Mouse (Mus musculus) heart, adult 8-10 months (tissue): ENCODE results near the gene Tln1. TPM values are rescaled to one million over a fixed set of nuclear protein-coding genes. Genes with fewer than 3 reads are reported as not detected.
"Not testable (repeated sequence)": the region's sequence is repeated elsewhere in the genome, so short reads cannot be mapped to it uniquely, and the experiment has no call there.

Source experiments
- DNase-seq: peaks from one replicate; pipeline ENCODE4 v3.0.0; 2022; ENCODE audit warnings: low spot score
- total RNA-seq, 4 experiments: library from RNA; stranded (reverse); gene quantifications; 2 replicates each; pipeline ENCODE4 v1.2.4; 2022

Tln1 gene
- total RNA-seq, 4 experiments from 2014 or later, result 96.1 to 117 (median 101) TPM

DNA sequence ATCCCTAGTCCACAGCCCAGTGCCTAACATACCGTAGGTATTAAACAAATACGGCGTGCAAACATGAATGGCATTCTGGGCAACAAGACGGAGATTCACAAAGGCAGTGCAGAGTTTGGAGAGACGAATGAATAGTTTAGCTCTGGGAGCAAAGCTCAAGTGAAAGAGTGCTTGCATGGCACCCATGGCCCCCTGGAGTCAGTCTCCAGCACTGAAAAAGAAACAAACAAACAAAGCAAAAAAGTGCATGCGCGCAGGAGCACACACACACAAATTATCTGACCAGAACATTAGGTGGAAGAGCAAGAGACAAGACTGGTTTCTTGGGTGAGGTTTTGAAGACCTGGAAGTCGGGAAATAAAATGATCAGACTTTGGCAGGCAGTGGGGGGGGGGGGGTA lies 56.4 kb downstream of the Tln1 start:
- DNase-seq, result no peak

DNA sequence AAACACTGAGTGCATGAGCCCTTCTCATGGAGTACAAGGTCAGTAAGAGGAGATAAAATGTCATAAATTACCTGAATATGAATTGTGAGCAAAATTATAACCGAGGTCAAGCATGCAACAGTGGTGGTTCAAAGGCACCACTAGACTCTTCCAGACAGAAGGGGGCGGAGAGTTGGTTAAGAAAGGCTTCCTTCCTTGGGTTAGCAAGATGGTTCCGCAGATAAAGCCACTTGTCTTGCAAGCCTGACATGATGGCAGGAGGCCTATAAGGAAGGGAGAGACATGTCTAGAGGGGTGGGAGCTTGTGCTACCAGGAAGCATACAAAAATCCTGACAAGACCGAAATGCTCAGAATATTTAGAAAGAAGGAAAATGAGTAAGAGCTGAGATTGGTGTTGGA lies 58.2 kb downstream of the Tln1 start:
- DNase-seq, result no peak

DNA sequence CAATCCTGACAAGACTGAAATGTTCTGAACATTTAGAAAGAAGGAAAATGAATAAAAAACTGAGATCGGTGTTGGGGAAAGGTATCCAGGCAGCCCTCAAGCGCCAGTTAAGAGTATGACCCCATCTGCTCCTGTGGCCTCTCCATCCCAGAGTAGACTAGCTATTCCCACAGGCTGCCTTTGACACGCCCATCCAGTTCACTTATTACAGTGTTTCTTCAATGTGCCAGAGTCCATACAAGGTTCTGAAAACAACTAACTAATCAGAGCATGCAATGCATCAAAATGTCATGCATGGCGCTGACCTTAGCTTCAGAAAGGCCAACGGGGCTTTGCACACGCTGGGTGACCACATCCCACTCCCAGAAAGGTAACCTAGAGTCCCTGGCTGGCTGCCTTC lies 59.0 kb downstream of the Tln1 start:
- no peak for DNase-seq

DNA sequence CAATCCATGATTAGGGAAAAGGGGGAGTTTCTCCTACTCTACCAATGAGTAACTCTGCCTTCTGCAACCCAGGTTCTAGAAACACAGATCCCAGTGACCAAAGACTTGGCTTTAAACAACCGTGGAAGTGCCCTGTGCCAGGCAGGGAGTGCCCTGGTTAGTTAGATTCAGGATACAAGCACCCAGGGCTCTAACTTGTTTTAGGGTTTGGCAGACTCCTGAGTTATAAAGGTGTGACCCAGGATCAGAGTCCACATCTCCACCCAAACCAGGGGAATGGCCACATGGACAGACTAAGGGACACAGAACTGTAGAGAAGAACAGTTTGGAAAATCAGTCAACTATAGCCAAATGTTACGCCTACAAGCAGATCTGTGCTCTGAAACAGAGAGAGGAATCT lies 59.5 kb downstream of the Tln1 start:
- DNase-seq, result no peak

DNA sequence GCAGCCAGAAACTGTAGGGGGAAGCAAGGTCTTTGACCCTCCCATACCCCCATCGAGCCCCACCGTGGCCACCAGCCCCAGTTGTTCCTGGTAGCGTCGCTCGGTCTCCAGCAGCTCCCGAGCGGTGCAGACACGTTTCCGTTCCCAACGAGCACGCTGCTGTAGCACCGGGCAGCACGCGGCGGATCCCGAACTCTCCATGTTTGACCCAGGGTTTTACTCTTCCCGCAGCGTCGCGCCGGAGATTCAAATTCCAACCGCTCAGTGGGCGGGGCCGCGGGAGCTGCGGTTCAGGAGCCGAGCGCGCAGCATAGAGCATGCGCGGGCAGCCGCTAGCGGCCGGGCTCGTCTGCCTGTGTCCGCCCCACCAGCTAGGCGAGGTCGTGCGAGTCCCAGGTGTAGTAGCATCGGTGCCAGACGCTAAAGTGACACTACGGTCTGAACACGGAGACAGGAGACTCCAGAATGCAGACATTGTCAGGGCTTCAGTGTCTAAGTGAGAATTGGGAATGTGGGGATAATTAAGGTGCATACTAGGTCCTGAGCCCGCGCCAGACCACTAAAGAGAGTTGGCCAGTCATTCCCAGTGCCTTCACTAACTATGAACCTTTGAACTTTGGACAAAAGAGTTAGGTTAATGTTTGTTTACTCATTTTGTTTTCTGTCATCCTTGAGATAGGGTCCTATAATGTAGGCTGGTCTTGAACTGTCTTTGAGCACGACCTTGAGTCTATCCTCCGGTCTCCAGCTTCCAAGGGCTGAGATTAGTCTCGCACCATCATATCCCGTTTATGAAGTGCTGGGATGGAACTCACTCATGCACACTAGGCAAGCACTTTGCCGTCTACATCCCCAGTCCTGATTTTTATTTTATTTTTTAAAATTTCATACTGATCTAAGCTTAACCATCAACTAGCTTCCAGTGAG lies 62.8 kb downstream of the Tln1 start, which contains the start of gene Arhgef39:
Arhgef39 (minus strand) TSS at position 289 of the 927 bp plus-strand sequence.
- peak; percentile 62 for DNase-seq

DNA sequence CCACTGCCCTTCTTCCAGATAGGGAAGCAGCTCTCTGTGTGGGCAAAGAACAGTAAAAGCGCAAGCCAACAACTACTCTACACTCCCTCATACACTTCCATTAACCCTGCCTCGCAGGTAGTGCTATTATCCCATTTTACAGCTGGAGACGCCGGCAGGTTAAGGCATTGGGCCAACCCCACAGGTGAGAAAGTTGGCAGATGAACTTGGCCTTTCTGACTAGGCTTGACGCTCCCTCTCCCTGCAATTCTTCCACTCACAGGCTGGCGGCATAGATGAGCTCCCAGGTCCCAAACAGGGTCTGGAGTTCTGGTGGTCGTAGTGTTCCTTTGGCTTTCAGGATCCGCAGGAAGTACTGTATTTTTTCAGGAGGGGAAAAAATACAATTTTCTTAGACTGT lies 63.5 kb downstream of the Tln1 start:
- DNase-seq, result no peak

DNA sequence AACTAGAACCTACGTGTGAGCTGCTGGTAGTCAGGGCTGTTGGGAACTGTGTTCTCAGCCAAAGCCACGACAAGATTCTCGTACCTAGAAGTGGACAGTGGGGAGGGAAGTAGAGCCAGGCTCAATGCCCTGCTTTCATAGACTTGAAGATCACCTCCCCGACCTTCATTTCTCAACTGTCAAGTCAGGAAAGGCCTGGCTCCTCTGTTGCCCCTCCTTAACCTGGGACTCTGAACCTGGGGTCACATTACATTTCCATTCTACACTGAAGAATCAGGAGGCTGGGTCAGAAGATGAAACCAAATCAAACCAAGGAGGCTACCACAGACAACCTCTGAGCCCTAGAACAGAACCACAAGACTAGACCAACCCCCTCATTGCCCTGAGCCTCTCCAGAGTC lies 64.5 kb downstream of the Tln1 start:
- no peak for DNase-seq

DNA sequence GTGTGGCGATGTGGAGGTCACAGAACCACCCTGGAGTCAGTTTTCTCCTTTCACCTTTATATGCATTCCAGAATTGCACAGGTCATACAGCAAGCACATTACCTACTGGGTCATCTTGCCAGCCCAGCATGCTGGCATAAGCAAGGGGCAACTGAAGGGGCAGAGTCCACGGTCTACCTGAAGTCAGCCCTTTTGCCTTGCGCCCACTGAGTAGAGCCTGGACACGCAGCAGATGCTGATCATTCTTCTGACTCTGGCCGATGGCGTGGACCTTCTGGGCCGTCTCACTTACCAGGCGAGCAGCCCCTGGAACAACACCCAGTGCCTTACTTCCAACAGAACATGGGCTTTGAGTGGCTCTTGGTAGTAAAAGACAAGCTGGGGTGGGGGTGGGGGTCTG lies 65.1 kb downstream of the Tln1 start:
- no peak for DNase-seq

DNA sequence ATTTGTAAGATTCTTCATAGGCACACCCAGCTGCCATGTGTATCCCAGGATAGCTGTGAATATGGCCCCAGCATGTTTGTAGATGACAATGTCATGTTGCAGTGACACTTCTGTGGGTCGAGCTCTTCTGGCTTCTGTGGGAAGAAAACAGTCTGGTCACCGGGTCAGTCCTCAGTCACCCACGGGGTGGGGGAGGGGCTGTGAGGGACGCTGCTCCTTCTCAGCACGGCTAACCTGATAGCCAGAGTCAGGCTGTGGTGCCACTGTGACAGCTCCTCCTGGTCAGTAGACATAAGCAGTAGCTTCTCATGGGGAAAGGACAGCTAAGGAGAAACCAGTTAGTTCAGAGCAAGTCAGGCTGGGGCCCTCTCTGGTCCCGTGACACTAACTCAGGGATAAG lies 65.9 kb downstream of the Tln1 start:
- DNase-seq, result no peak

DNA sequence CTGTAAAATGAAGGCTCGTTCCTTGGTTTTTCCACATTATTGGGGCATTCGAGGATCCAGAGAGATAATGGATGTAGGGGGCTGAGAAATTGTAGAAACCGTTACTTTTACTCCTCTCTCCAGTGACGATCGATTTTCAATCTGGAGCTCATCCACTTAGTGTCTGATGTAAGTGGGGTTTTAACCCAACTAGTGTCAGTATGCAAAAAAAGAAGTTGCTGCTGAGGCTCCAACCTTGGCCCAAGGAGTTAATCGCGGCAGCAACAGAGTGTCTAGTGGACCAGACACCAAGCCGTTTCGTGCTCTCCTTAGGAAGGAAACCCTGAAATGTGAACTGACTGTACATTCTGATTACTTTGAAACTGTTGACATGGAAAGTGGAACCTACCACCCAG lies 68.6 kb downstream of the Tln1 start:
- no peak for DNase-seq

DNA sequence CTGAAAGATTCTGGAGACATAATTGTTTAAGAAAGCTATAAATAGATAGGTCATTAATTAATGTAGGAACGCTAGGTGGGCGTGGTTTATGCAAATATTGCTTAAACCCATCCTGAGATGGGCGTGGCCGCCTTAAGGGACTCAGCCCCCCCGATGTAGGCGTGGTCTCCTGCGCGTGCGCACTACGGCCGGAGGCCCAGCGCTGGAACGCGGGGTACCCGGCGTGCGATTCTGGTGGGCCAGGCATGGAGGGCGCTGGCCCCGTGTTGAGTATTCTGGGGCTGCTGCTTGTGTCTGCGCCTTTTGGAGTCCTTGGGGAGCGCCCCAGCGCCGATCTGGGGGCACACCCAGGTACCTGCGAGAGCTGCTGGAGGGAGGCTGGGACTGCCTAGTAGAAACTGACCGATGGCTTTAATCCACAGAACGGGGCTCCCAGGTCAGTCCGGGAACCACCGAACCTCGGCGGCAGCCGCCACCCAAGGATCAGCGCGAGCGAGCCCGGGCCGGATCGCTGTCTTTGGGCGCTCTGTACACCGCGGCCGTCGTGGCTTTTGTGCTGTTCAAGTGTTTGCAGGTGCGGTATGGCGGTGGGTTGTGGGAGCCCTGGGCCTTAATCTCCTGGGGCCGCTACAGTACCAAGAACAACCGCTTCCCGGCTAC lies 69.2 kb downstream of the Tln1 start:
- peak; percentile 97 for DNase-seq

DNA sequence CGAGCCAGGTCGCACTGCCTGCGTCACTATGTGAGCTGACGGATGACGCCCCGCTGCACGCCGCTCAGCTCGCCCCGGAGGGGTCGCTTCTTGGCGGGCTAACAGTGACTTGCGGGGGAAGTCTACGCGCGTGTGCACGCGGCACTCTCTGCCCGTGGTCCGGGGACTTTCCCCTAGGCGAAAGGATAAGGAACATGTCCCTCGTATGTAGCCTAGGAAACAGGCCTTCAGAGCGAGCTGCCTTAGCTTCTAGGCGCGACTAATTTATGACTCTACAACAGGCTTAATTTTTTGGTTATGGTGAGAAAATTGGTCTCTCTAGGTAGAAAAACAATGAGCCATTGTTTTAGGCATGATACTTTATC lies 69.7 kb downstream of the Tln1 start, which contains the start of gene Ccdc107:
Ccdc107 (plus strand) TSS at position 80 of the 365 bp plus-strand sequence.
- peak; percentile 93 for DNase-seq

DNA sequence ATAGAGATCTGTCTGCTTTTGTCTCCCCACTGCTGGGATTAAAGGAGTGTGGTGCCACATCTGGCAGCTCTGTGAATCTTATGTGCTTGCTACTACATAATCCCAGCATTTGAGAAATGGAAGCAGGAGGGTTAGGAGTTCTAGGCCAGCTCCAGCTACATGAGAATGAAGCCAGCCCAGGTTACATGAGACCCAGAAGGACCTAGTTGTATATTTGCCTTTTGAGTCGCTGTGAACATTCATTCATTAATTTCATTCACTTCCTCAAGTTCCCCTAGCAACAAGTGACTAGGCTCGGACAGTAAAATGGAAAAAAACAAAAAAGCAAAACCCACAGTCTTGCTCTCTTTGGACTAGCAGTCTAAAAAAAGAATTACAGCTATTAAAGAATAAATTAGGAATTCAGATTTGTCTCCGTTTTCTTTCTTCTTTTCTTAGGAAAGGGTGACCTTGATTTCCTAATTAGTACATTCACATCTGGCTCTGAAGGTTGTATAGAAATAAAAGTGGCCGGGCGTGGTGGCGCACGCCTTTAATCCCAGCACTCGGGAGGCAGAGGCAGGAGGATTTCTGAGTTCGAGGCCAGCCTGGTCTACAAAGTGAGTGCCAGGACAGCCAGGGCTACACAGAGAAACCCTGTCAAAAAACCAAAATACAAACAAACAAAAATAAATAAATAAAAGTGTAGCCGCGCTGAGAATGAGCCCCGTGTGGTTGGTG lies 70.2 kb downstream of the Tln1 start:
- DNase-seq, result no peak

DNA sequence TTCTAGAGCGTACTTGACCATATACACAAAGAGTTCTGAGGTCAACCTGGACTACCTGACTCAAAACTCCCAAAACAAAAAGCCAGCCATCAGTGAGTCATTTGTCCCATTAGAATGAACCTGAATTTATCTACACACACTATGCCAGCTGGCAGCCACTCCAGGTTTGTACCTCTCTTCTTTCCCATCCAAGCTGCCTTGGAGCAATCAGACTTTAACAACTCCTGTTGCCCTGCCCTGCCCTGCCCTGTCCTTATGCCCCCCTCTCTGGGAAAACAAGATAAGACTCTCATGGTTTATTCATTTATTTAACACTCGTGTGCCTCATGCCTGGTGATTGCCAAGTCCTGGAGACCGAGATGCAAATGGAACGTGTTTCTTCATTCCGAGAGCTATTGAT lies 71.7 kb downstream of the Tln1 start:
- DNase-seq, result no peak

DNA sequence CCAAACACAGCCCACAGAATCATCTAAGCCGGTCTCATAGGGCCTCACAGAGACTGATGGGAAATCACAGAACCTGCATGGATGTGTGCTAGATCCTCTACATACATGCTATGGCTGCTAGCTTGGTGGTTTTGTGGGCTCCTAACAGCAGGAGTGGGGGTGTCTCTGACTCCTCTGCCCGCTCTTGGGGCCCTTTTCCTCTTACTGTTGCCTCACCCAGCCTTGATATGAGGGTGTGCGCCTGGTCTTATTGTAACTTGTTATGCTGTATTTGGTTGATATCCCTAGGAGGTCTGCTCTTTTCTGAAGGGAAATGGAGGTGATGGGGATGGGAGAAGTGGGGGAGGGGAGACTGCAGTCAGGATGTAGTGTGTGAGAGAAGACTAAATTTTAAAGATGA lies 72.9 kb downstream of the Tln1 start:
- no peak for DNase-seq

DNA sequence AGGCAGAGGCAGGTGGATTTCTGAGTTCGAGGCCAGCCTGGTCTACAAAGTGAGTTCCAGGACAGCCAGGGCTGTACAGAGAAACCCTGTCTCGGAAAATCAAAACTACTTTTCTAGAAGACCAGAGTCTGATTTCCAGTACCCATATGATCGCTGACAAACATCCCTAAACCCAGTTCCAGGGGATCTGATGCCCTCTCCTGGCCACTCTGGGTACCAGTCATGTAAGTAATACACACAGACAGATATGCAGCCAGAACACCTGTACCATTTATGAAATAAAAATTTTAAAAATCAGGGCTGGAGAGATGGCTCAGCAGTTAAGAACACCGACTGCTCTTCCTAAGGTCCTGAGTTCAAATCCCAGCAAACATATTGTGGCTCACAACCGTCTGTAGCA lies 76.8 kb downstream of the Tln1 start:
- DNase-seq, result not testable (repeated sequence)

DNA sequence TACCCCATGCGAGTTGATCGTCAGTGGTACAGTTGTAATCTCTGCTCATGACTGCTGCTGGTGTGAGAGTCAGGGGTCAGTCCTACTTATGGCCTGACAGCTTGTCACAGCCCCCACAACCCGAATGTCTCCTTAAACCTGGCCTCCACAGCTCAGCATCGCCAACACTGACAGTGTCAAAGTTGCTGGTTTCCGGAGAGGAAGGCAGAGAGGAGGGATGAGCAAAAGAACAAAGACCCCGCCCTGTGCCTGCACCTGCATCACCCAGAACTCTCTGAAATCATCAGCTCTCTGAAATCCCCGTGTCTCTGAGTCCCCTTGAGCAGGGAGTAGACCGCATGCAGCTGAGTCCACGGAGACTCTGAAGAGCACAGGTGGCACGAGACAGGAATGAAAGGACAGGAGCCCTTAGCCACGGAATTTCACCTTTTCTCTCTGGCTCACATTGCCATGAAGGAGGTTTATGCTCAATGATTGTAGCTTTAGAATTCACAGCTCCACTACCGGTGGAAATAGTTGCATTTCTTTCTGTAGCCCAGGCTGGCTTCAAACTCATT lies 78.9 kb downstream of the Tln1 start, which contains the start of gene Sit1:
Sit1 (minus strand) TSS at position 200 of the 557 bp plus-strand sequence.
- DNase-seq, result no peak

DNA sequence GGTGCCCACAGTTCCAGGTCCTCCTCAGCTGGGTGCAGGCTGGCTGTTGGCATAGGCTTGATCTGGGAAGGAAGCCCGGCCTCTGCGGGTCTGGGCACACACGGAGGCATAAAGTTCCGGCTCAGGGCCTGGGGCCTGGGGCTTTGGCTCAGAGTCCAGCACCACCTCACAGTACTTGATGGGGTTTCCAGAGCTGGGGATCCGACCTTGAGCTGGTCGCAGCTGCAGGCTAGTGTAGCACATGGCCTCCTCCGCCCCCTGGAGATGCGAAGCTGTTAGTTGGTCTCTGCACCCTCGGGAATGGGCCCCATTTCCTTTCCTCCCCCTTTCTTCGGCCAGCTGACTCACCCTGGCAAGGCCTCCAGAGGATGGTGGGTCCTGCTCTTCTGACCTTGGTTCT lies 79.9 kb downstream of the Tln1 start:
- DNase-seq, result no peak

DNA sequence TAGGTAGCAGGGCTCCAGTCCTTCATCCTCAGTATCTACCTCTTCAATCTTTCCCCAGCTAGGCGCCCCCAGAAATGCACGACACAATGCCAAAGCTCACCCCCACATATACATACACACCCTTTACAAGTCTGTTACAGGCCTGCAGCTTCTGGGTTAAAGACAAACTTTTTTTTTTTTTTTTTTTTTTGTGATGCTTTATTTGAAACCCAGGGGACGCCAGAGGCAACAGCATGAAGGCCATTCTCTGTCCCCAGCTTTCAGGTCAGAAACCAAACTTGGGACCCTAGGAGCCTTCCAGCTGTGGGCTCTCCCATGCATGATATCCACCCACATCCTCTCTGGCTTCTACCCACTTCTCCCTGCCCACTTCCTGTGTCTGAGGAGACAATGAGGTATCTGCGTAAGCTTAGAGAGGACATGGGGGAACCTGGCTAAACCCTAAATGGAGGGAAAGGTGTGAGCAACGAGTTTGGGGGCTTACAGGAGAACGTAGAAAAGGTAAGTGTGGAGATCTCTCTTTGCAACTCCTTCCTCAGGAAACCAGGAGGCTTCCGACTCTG lies 80.5 kb downstream of the Tln1 start:
- DNase-seq, result no peak
